Mouse (Mus musculus): ENCODE results near the gene Sult1a1. TPM values are rescaled to one million over a fixed set of nuclear protein-coding genes. Genes with fewer than 3 reads are reported as not detected.
A peak's percentile ranks its signal among the peaks of the same experiment; 100 is the strongest.

Sult1a1 gene
- total RNA-seq, 2 experiments from 2014 or later: 10.7 to 16.5 TPM

GRCm38 (mm10) chr7:126629915-126630314, 46.3 kb downstream of the Sult1a1 start:
- DNase-seq (ENCODE audit: low spot score in 2 of 2): no peak

GRCm38 (mm10) chr7:126628111-126628510, 48.1 kb downstream of the Sult1a1 start:
- no peak for DNase-seq (ENCODE audit: low spot score in 2 of 2)

GRCm38 (mm10) chr7:126625807-126626600, 50.2 kb downstream of the Sult1a1 start:
- DNase-seq (ENCODE audit: low spot score in 2 of 2): no peak

- peak; percentile 11 to 24 for DNase-seq (ENCODE audit: low spot score in 2 of 2)
Observed at GRCm38 (mm10) chr7:126625369-126625768, 50.9 kb downstream of the Sult1a1 start.

- DNase-seq (ENCODE audit: low spot score in 2 of 2): no peak
Observed at GRCm38 (mm10) chr7:126624774-126625173, 51.5 kb downstream of the Sult1a1 start.

- no peak for DNase-seq (ENCODE audit: low spot score in 2 of 2)
Observed at GRCm38 (mm10) chr7:126623381-126623780, 52.9 kb downstream of the Sult1a1 start.

Other genes with a start within 250 kb of the Sult1a1 start
- gene Rabep2, start 247.7 kb downstream of the Sult1a1 start, total RNA-seq (2021): 10 to 100 TPM in 1 of 2 experiments, 1 to 10 TPM in 1; 8.9 to 11.5 TPM
- 1 to 10 TPM in 1 of 2 experiments, under 1 TPM in 1; 0.85 to 2.2 TPM for gene Atp2a1, start 213.3 kb downstream of the Sult1a1 start, total RNA-seq (2021)
- 10 to 100 TPM; 65.7 to 68.1 TPM for gene Sh2b1, start 201.0 kb downstream of the Sult1a1 start, total RNA-seq (2021)
- 10 to 100 TPM; 79.7 to 88.9 TPM for gene Tufm, start 189.1 kb downstream of the Sult1a1 start, total RNA-seq (2021)
- gene Atxn2l, start 173.0 kb downstream of the Sult1a1 start, total RNA-seq (2021): 100 to 1,000 TPM; 122 to 124 TPM
- 100 to 1,000 TPM; 182 to 189 TPM for gene Eif3c, start 110.0 kb downstream of the Sult1a1 start, total RNA-seq (2021)
- gene Apobr, start 91.5 kb downstream of the Sult1a1 start, total RNA-seq (2021): 1 to 10 TPM in 1 of 2 experiments, under 1 TPM in 1; 0.39 to 1.1 TPM
- 10 to 100 TPM; 24.3 to 28.3 TPM for gene Cln3, start 90.6 kb downstream of the Sult1a1 start, total RNA-seq (2021)
- gene Il27, start 81.5 kb downstream of the Sult1a1 start, total RNA-seq (2021): not detected
- gene Nupr1, start 45.6 kb downstream of the Sult1a1 start, total RNA-seq (2021): 1 to 10 TPM; 4.2 to 4.4 TPM
- gene Sgf29, start 27.1 kb downstream of the Sult1a1 start, total RNA-seq (2021): 10 to 100 TPM; 31.2 to 32.9 TPM
- gene Bola2, start 19.0 kb upstream of the Sult1a1 start, total RNA-seq (2021): 100 to 1,000 TPM; 119 to 129 TPM
- 10 to 100 TPM; 16.2 to 19.8 TPM for gene Slx1b, start 19.4 kb upstream of the Sult1a1 start, total RNA-seq (2021)
- 100 to 1,000 TPM; 131 to 141 TPM for gene Coro1a, start 31.4 kb upstream of the Sult1a1 start, total RNA-seq (2021)
- 100 to 1,000 TPM; 137 to 142 TPM for gene Mapk3, start 83.2 kb upstream of the Sult1a1 start, total RNA-seq (2021)
- gene Gdpd3, start 89.9 kb upstream of the Sult1a1 start, total RNA-seq (2021): 1 to 10 TPM; 2.2 to 2.5 TPM
- gene Ypel3, start 100.5 kb upstream of the Sult1a1 start, total RNA-seq (2021): 100 to 1,000 TPM; 195 to 196 TPM
- gene Tbx6, start 105.1 kb upstream of the Sult1a1 start, total RNA-seq (2021): under 1 TPM; 0.53 to 0.57 TPM
- gene Ppp4c, start 116.1 kb upstream of the Sult1a1 start, total RNA-seq (2021): 10 to 100 TPM; 49.0 to 51.8 TPM
- gene Fam57b, start 121.2 kb upstream of the Sult1a1 start, total RNA-seq (2021): 100 to 1,000 TPM; 109 to 112 TPM
- not detected for gene 4930451I11Rik, start 155.2 kb upstream of the Sult1a1 start, total RNA-seq (2021)
- 10 to 100 TPM; 22.8 to 25.8 TPM for gene Doc2a, start 171.0 kb upstream of the Sult1a1 start, total RNA-seq (2021)
- 10 to 100 TPM; 27.6 to 34.7 TPM for gene Hirip3, start 185.5 kb upstream of the Sult1a1 start, total RNA-seq (2021)
- gene Ino80e, start 185.9 kb upstream of the Sult1a1 start, total RNA-seq (2021): 10 to 100 TPM; 46.1 to 50.1 TPM
- gene Taok2, start 208.3 kb upstream of the Sult1a1 start, total RNA-seq (2021): 100 to 1,000 TPM; 141 to 147 TPM
- 10 to 100 TPM; 25.2 to 27.5 TPM for gene Tmem219, start 246.5 kb upstream of the Sult1a1 start, total RNA-seq (2021)

Measured in layer of hippocampus, postnatal 14 days (tissue).